Mouse (Mus musculus) ES-E14 (cell line): ENCODE measurements around the gene Cdkn2aip.

ENCODE experiments used
- HCFC1 ChIP-seq: IDR thresholded peaks from 2 replicates; pipeline ENCODE4 v1.6.1; 2012; ENCODE audit warnings: low read length, inconsistent platforms, borderline replicate concordance; ENCODE audit not compliant: insufficient read depth
- ZC3H11A ChIP-seq: IDR thresholded peaks from 2 replicates; pipeline ENCODE4 v1.6.1; 2012; ENCODE audit warnings: low read depth, mild to moderate bottlenecking, inconsistent platforms, low read length, borderline replicate concordance
- ZNF384 ChIP-seq: IDR thresholded peaks from 2 replicates; pipeline ENCODE4 v1.6.1; 2012; ENCODE audit warnings: low read depth, low read length, inconsistent platforms

- no peak for TF ChIP-seq ZC3H11A
- no peak for TF ChIP-seq ZNF384
- TF ChIP-seq HCFC1: no peak
Measured at GRCm38 (mm10) chr8:47750096-47750495, 36.4 kb upstream of the Cdkn2aip start.
